Mouse (Mus musculus) liver, adult 2 months (tissue): Measurements from ENCODE around the gene Mcu.

Source experiments
- CTCF ChIP-seq: fragments of 200-500 bp; IDR thresholded peaks from 2 replicates; pipeline ENCODE4 v1.5.1; 2011; ENCODE audit warnings: low read depth, low read length, control low read depth
- POLR2A ChIP-seq: fragments of 200-500 bp; IDR thresholded peaks from 2 replicates; pipeline ENCODE4 v1.6.1; 2011; ENCODE audit warnings: low read length, control low read depth; ENCODE audit not compliant: insufficient read depth; ENCODE audit errors: extremely low read depth

- TF ChIP-seq CTCF (no peak), POLR2A (no peak)
Observed at GRCm38 (mm10) chr10:59424453-59424852, 192.0 kb downstream of the Mcu start.
